Mouse (Mus musculus) bone marrow, adult 2 months (tissue): ENCODE results near the gene Col23a1. TPM values are rescaled to one million over a fixed set of nuclear protein-coding genes. Genes with fewer than 3 reads are reported as not detected.

Experiments
- H3K27ac ChIP-seq: fragments of 200-500 bp; 2 replicates; pipeline ENCODE4 v1.5.1; 2012; ENCODE audit warnings: low read depth, mild to moderate bottlenecking, control low read depth, inconsistent platforms, low read length; ENCODE audit not compliant: control insufficient read depth, poor library complexity, insufficient read depth
- H3K4me1 ChIP-seq: fragments of 200-500 bp; 2 replicates; pipeline ENCODE4 v1.6.1; 2011; ENCODE audit warnings: low read length; ENCODE audit not compliant: control insufficient read depth, insufficient read depth
- H3K4me3 ChIP-seq: fragments of 200-500 bp; replicated peaks from 2 replicates; pipeline ENCODE3; 2011; ENCODE audit warnings: mild to moderate bottlenecking, low read depth, low read length, control low read depth; ENCODE audit not compliant: control insufficient read depth
- CTCF ChIP-seq: fragments of 200-500 bp; IDR thresholded peaks from 2 replicates; pipeline ENCODE4 v1.5.1; 2011; ENCODE audit warnings: low read length, control low read depth; ENCODE audit not compliant: control insufficient read depth, insufficient read depth
- POLR2A ChIP-seq: fragments of 200-500 bp; IDR thresholded peaks from 2 replicates; pipeline ENCODE4 v1.6.1; 2011; ENCODE audit warnings: low read depth, mild to moderate bottlenecking, control low read depth, low read length, borderline replicate concordance; ENCODE audit not compliant: control insufficient read depth
- WGBS: fragments of 180-500 bp; shearing (Covaris S2); methylation state at CpG from one replicate; pipeline ENCODE4 v1.1.7; 2018; 5-methylcytosine and 5-hydroxymethylcytosine counted together
- polyA plus RNA-seq: library from polyadenylated mRNA; stranded (reverse); fragments of >200 nt; gene quantifications from 2 replicates; pipeline ENCODE4 v1.2.4, GENCODE M21; 2011; ENCODE audit warnings: low replicate concordance; ENCODE audit not compliant: missing spikeins, insufficient read depth, insufficient read length

Col23a1 gene
- polyA plus RNA-seq, 1 experiment: not detected

DNA sequence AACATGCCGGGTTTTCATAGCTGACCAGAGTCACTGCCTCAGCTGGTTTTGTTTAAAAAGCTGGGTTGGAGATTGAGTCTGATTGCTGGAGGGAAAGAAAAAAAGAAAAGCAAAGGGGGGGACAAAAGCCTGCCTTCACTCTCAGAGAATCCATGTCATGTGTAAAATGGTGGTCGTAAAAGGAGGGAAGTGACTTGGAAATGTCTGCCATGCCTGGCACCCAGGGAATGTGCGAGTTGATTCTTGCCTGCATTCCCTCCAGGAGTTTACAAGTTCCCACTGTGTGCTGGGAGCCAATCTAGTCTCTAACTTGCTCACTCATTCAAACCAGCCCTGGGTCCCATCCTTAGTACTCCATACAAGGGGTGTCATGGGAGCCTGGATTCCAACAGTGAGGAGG, 100.8 kb downstream of the Col23a1 start:
- Histone ChIP-seq H3K27ac (no peak overlapping the region), H3K4me1 (no peaks in the 10 kb centered on the region; the same call in 1 of the 2 replicates), H3K4me3 (no peak overlapping the region)
- TF ChIP-seq CTCF (no peak), POLR2A (no peak)
- WGBS: 82% methylated on average over 3 of the region's 3 CpGs

DNA sequence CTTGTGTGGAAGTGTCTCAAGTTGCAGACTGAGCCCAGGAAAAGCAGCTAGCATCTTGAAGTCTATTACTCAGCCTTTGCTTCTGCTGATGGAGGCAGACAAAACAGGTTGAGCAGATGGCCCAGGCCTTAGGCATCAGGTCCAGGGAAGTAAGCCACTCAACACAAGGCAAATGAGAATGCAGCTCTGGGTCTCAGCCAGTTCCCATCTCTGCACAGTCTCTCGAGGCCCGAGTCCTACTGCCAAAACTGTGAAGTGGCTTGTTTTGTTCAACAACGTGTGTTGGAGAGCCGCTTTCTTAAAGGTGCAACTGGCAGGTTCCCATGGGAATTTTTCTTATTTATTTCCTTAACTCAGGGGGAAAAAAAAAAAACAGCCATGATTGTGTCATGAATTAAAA, 101.8 kb downstream of the Col23a1 start:
- no peak for TF ChIP-seq POLR2A
- no peak for TF ChIP-seq CTCF
- WGBS: 77% methylated on average over 4 of the region's 4 CpGs
- no peaks in the 10 kb centered on the region; the same call in 1 of the 2 replicates for H3K4me1 ChIP-seq
- H3K4me3 ChIP-seq: no peak overlapping the region
- no peak overlapping the region for H3K27ac ChIP-seq

DNA sequence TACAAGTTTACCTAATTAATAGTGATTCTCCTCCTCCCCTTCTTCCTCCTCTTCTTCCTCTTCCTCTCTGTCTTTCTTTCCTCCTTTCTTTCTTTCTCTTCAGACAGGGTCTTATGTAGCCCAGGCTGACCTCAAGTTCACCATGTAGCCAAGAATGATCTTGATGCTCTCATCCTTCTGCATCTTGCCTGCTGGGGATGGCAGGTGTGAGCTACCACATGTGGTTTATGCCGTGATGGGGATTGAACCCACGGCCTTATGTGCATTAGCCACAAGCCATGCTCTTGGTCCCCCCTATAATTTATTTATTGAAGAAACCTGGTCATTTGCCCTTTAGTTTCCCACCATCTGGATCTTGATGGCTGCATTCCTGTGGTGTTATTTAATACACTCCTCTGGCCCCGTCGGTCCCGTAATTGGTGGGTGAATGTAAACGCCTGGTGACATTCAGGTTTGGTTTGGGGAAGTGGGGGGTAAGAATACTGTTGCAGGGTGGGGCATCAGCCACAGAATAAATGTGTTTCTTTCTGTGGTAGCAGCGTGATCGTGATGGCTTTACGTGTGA, 104.7 kb downstream of the Col23a1 start:
- no peak overlapping the region for H3K27ac ChIP-seq
- TF ChIP-seq POLR2A: no peak
- TF ChIP-seq CTCF: no peak
- WGBS: 75% methylated on average over 9 of the region's 9 CpGs
- H3K4me3 ChIP-seq: no peak overlapping the region
- no peaks in the 10 kb centered on the region; the same call in 1 of the 2 replicates for H3K4me1 ChIP-seq

DNA sequence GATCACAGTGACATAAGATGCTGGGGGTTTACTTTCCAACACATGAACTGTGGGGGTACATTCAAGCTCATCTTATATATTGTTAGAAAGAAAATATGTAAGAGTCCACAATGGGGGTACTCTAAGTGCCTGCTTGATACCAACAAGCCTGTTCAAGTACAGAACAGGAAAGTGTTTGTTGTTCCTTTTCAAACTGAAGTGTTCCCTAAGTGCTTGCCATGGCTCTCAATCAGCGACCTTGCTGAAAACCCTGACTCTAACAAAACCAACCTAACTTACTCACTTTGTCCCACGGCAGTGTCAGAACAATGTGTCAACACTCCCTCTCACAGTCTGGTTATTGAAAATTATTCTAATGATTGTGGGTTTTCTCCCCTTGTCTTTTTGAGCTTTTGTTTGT, 106.7 kb downstream of the Col23a1 start:
- 62% methylated on average over 2 of the region's 2 CpGs for WGBS
- TF ChIP-seq POLR2A (no peak), CTCF (no peak)
- Histone ChIP-seq H3K27ac (no peak overlapping the region), H3K4me3 (no peak overlapping the region), H3K4me1 (no peaks in the 10 kb centered on the region; the same call in 1 of the 2 replicates)

DNA sequence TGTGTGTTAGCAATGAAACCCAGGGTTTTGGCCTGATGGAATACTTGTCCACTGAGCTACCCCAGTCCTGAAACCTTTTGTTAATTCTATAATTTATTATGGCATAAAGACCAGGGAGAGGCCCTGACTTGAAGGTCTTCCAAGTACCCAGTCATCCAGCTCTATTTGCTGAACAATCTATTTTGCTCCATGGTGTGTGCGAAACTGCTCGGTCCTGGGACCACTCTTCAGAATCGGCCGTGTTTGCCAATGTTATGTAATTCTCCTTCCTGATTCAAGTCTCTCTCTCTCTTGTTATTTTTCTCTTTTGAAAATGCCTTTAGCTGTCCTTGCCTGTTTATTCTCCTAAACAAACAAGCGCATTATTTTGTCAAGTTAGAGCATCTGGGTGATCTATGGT, 108.4 kb downstream of the Col23a1 start:
- no peak for TF ChIP-seq POLR2A
- TF ChIP-seq CTCF: no peak
- Histone ChIP-seq H3K4me1 (no peaks in the 10 kb centered on the region; the same call in 1 of the 2 replicates), H3K4me3 (no peak overlapping the region), H3K27ac (no peak overlapping the region)
- WGBS: 87% methylated on average over 5 of the region's 5 CpGs

DNA sequence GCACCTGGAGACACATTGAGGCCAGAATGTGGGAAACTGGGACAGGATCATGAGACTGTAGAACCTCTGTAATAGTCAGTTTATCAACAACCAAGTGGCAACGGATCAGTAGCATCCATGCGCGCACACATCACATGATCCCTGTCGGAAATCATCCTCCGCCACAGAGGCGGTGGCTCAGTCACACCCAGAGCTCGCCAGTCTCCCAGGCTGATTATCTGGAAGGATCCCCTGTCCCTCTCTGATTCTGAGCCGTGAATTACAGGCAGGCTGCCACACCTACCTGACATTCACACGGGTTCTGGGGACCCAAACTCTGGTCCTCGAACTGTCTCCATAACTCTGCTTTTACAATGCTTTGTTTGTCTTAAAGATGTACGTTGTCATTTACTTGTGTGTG, 110.6 kb downstream of the Col23a1 start:
- no peaks in the 10 kb centered on the region for H3K4me1 ChIP-seq
- WGBS: 81% methylated on average over 11 of the region's 11 CpGs
- TF ChIP-seq POLR2A (no peak), CTCF (no peak)
- H3K4me3 ChIP-seq: no peak overlapping the region
- no peak overlapping the region for H3K27ac ChIP-seq

DNA sequence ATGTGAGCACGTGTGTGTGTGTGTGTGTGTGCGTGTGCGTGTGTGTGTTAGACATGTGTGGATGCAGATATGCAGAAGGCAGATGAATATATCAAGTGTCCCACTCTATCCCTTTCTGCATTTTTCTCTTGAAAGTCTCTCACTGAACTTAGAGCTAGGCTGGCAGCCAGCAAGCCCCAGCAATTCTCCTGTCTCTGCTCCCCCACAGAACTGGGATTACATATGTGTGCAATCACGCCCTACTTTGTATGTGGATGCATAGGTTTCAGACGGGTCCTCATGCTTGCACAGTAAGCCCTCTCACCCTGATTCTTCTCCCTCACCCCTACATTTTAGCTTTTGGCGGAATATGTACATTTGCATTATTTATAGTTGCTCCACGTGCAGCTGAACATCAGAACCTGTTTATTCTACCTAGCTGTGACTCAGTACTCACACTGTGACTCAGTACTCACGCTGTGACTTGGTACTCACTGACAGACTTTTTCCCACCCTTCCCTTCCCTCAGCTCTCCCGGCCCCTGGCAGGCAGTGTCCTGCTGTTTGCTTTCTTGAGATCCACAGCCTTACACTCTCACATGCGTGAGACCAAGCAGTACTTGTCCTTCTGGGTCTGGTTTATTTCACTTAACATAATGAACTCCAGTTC, 111.9 kb downstream of the Col23a1 start:
- no peak for TF ChIP-seq POLR2A
- no peak for TF ChIP-seq CTCF
- WGBS: 75% methylated on average over 10 of the region's 10 CpGs
- H3K27ac ChIP-seq: no peak overlapping the region
- no peak overlapping the region for H3K4me3 ChIP-seq
- no peaks in the 10 kb centered on the region for H3K4me1 ChIP-seq

DNA sequence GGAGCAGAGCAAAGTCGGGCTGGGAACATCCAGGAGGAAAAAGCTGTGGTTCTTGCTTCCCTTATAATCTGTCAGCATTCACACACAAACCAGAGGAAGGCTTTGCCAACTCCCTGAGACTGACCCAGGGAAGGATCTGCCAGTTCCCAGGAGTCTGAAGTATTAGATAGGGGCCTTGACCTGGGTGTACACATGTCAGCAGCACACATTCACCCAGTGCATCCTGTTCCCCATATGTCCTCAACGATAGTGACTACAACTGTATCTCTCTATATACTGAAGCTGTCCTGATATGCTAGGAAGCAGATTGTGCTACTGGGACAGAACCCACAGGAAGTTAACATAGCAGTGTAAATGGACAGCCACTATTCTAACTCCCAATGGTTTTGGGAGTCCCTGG, 114.2 kb downstream of the Col23a1 start:
- 57% methylated on average over 2 of the region's 2 CpGs for WGBS
- Histone ChIP-seq H3K27ac (no peak overlapping the region), H3K4me3 (no peak overlapping the region), H3K4me1 (no peaks in the 10 kb centered on the region)
- no peak for TF ChIP-seq POLR2A
- no peak for TF ChIP-seq CTCF
